27 mouse cellular contexts compared by ENCODE assay signal in the genomic region with DNA sequence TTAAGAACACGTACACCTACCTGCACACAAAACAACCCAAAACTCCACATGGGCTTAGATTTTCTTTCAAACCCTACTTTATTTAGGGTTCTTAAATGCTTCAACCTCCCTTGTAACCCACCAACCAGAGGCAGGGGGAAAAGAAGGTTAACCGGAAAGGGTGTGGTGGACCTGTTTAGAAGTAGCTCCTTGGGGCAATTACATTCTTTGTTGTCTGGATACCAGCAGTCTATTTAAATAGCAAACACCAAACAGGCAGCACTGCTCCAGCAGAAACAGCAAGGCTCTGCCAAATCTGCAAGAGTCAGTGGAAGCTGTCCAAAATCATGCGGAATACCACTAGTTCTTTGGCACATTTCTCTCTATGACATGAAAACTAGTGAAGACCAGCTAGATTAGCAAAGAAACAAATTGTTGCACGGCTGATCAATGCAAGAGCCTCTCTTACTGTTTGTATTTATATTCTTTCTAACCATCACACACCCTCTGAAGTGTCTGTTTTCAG.
A peak's percentile ranks its signal among the peaks of the same experiment; 100 is the strongest.
DNase-seq lines count a peak whose midpoint lies in the region; ATAC-seq and TF ChIP-seq lines count a peak whose summit lies in the region.
"Had no signal": no experiment of that assay in that cellular context is flagged by ENCODE, and none has a peak within 500 bp of the region (broad histone marks: within the 10 kb centered on the region; RNA-seq: fewer than 3 reads in every experiment).

No protein-coding gene starts in this region.

- no peaks in the 10 kb centered on the region for H3K9me3 ChIP-seq in forebrain, embryonic 14.5 days (replicated peaks; ENCODE audit: control insufficient read depth, low read length)
- H3K9me3 ChIP-seq in forebrain, embryonic 15.5 days, result no peaks in the 10 kb centered on the region
- H3K9me3 ChIP-seq in midbrain, postnatal 0 days (ENCODE audit: low read length), result no peaks in the 10 kb centered on the region
- no peaks in the 10 kb centered on the region for H3K9me3 ChIP-seq in midbrain, embryonic 15.5 days
- H3K9me3 ChIP-seq: embryonic facial prominence, embryonic 10.5 days; embryonic facial prominence, embryonic 15.5 days; forebrain, embryonic 13.5 days; heart, embryonic 12.5 days; liver, embryonic 13.5 days had no signal

- H3K27ac ChIP-seq in forebrain, embryonic 14.5 days (ENCODE audit: low read depth, low read length), result no peak overlapping the region
- H3K27ac ChIP-seq in forebrain, embryonic 15.5 days (replicated peaks), result no peak overlapping the region
- no peak overlapping the region for H3K27ac ChIP-seq in midbrain, postnatal 0 days (ENCODE audit: low read depth, low read length)
- H3K27ac ChIP-seq in midbrain, embryonic 15.5 days, result no peak overlapping the region
- H3K27ac ChIP-seq: embryonic facial prominence, embryonic 10.5 days; embryonic facial prominence, embryonic 15.5 days; forebrain, embryonic 13.5 days; hindbrain, embryonic 14.5 days; left cerebral cortex, adult 2 months; limb, embryonic 13.5 days; liver, embryonic 13.5 days had no signal

- TF ChIP-seq CTCF in midbrain, postnatal 0 days (IDR thresholded peaks at IDR 0.05), result no peak

- H3K4me2 ChIP-seq in forebrain, embryonic 14.5 days (ENCODE audit: low read length), result no peak overlapping the region
- no peak overlapping the region for H3K4me2 ChIP-seq in forebrain, embryonic 15.5 days (replicated peaks)
- no peak overlapping the region for H3K4me2 ChIP-seq in midbrain, postnatal 0 days (ENCODE audit: low read depth, low read length, poor library complexity, severe bottlenecking)
- no peak overlapping the region for H3K4me2 ChIP-seq in midbrain, embryonic 15.5 days
- H3K4me2 ChIP-seq: embryonic facial prominence, embryonic 15.5 days; forebrain, embryonic 13.5 days; heart, embryonic 12.5 days; hindbrain, embryonic 14.5 days; limb, embryonic 13.5 days; liver, embryonic 13.5 days had no signal

- no peaks in the 10 kb centered on the region for H3K36me3 ChIP-seq in forebrain, embryonic 14.5 days (ENCODE audit: control insufficient read depth, insufficient read depth, low read length)
- no peaks in the 10 kb centered on the region for H3K36me3 ChIP-seq in forebrain, embryonic 15.5 days
- H3K36me3 ChIP-seq in midbrain, postnatal 0 days (ENCODE audit: insufficient read depth, low read length), result no peaks in the 10 kb centered on the region
- H3K36me3 ChIP-seq in midbrain, embryonic 15.5 days (replicated peaks), result no peaks in the 10 kb centered on the region
- H3K36me3 ChIP-seq: embryonic facial prominence, embryonic 10.5 days; embryonic facial prominence, embryonic 15.5 days; heart, embryonic 12.5 days; limb, embryonic 13.5 days; liver, embryonic 13.5 days had no signal

- ATAC-seq in forebrain, embryonic 14.5 days, result no peak
- no peak for ATAC-seq in forebrain, embryonic 15.5 days (replicated peaks)
- no peak for ATAC-seq in midbrain, postnatal 0 days (ENCODE audit: low FRiP score)
- ATAC-seq in midbrain, embryonic 15.5 days (replicated peaks), result no peak
- ATAC-seq: forebrain, embryonic 13.5 days; intestine, postnatal 0 days had no signal

- no peaks in the 10 kb centered on the region for H3K27me3 ChIP-seq in forebrain, embryonic 14.5 days (replicated peaks; ENCODE audit: control insufficient read depth, insufficient read depth, low read length)
- H3K27me3 ChIP-seq in forebrain, embryonic 15.5 days, result no peaks in the 10 kb centered on the region
- H3K27me3 ChIP-seq in midbrain, postnatal 0 days (ENCODE audit: insufficient read depth, low read length), result no peaks in the 10 kb centered on the region
- no peaks in the 10 kb centered on the region for H3K27me3 ChIP-seq in midbrain, embryonic 15.5 days (replicated peaks)
- H3K27me3 ChIP-seq: embryonic facial prominence, embryonic 15.5 days; forebrain, embryonic 13.5 days; heart, embryonic 12.5 days; limb, embryonic 13.5 days; liver, embryonic 13.5 days had no signal

- 79% methylated on average over 4 of the region's 4 CpGs for WGBS in forebrain, embryonic 14.5 days
- WGBS in forebrain, embryonic 15.5 days, result 73% methylated on average over 4 of the region's 4 CpGs
- 89% methylated on average over 4 of the region's 4 CpGs for WGBS in midbrain, postnatal 0 days
- WGBS in midbrain, embryonic 15.5 days, result 91% methylated on average over 4 of the region's 4 CpGs

- H3K4me1 ChIP-seq in forebrain, embryonic 14.5 days (ENCODE audit: control insufficient read depth, insufficient read depth, low read length), result peaks cover 7% of the 10 kb centered on the region
- H3K4me1 ChIP-seq in forebrain, embryonic 15.5 days, result peaks cover 4% of the 10 kb centered on the region; the same call in 1 of the 2 replicates
- no peaks in the 10 kb centered on the region for H3K4me1 ChIP-seq in midbrain, postnatal 0 days (ENCODE audit: insufficient read depth, low read length)
- no peaks in the 10 kb centered on the region for H3K4me1 ChIP-seq in midbrain, embryonic 15.5 days
- H3K4me1 ChIP-seq: embryonic facial prominence, embryonic 10.5 days; embryonic facial prominence, embryonic 15.5 days; heart, embryonic 12.5 days; limb, embryonic 13.5 days; liver, embryonic 13.5 days had no signal

- no peak overlapping the region for H3K9ac ChIP-seq in forebrain, embryonic 14.5 days (ENCODE audit: low read length)
- H3K9ac ChIP-seq in forebrain, embryonic 15.5 days (replicated peaks), result no peak overlapping the region
- H3K9ac ChIP-seq in midbrain, postnatal 0 days (replicated peaks; ENCODE audit: low read length, poor library complexity, severe bottlenecking), result no peak overlapping the region
- no peak overlapping the region for H3K9ac ChIP-seq in midbrain, embryonic 15.5 days
- H3K9ac ChIP-seq: embryonic facial prominence, embryonic 15.5 days; forebrain, embryonic 13.5 days; heart, embryonic 12.5 days; hindbrain, embryonic 14.5 days; limb, embryonic 13.5 days; liver, embryonic 13.5 days had no signal

- DNase-seq in forebrain, embryonic 14.5 days (ENCODE audit: low spot score), result peak; percentile 67
- peak; percentile 12 to 14 for DNase-seq in layer of hippocampus, adult 18-20 months (ENCODE audit: low spot score in 2 of 2)
- no peak for DNase-seq in layer of hippocampus, postnatal 25 days (ENCODE audit: extremely low spot score in 1 of 2, low spot score in 1 of 2)
- DNase-seq in midbrain, postnatal 0 days (ENCODE audit: low spot score), result peak; percentile 40
- DNase-seq in brain, adult 2 months (ENCODE audit: low read depth, low spot score), result peak; percentile 29
- DNase-seq in kidney, postnatal 4 days, result no peak
- DNase-seq: adrenal gland, adult 8-10 months; cerebellum, adult 11 months; cerebellum, adult 9-11 months; kidney, adult 9 months; kidney, postnatal 10 days; liver, embryonic 13.5 days; lung, adult 18-20 months; lung, postnatal 10 days; midbrain, embryonic 14.5 days; right cerebral cortex, postnatal 4 days; thymus, postnatal 4 days had no signal

- H3K4me3 ChIP-seq in forebrain, embryonic 14.5 days (ENCODE audit: low read depth, low read length), result no peak overlapping the region
- H3K4me3 ChIP-seq in forebrain, embryonic 15.5 days, result no peak overlapping the region
- H3K4me3 ChIP-seq in midbrain, postnatal 0 days (ENCODE audit: low read depth, low read length), result no peak overlapping the region
- H3K4me3 ChIP-seq in midbrain, embryonic 15.5 days, result no peak overlapping the region
- H3K4me3 ChIP-seq: embryonic facial prominence, embryonic 10.5 days; embryonic facial prominence, embryonic 15.5 days; forebrain, embryonic 13.5 days; heart, embryonic 12.5 days; left cerebral cortex, adult 2 months; limb, embryonic 13.5 days; liver, embryonic 13.5 days had no signal

Comparison
In these comparisons a context has a peak if more than half of its experiments do, and no peak if none do; other contexts are left out.
1. DNase-seq: peak in forebrain, embryonic 14.5 days (single experiment), layer of hippocampus, adult 18-20 months (2 of 2), midbrain, postnatal 0 days (single experiment) and brain, adult 2 months (single experiment); none in layer of hippocampus, postnatal 25 days (0 of 2) and kidney, postnatal 4 days (0 of 2).